Mouse (Mus musculus) urinary bladder, postnatal 10 days (tissue): Measurements from ENCODE around the gene Rasgrp2.

ENCODE experiments used
- DNase-seq: peaks from one replicate; pipeline ENCODE4 v3.0.0; 2022; ENCODE audit warnings: low spot score

The Rasgrp2 gene

GRCm38 (mm10) chr19:6427653-6428434 lies 28.7 kb downstream of the Rasgrp2 start:
- DNase-seq = no peak

- no peak for DNase-seq
Observed at GRCm38 (mm10) chr19:6428501-6429200, 29.5 kb downstream of the Rasgrp2 start.

GRCm38 (mm10) chr19:6443016-6443415 lies 43.9 kb downstream of the Rasgrp2 start:
- no peak for DNase-seq

- no peak for DNase-seq
Observed at GRCm38 (mm10) chr19:6445761-6446423, 46.8 kb downstream of the Rasgrp2 start.

GRCm38 (mm10) chr19:6446736-6447437 lies 47.7 kb downstream of the Rasgrp2 start:
- DNase-seq = no peak

- no peak for DNase-seq
Observed at GRCm38 (mm10) chr19:6448752-6449151, 49.6 kb downstream of the Rasgrp2 start.

GRCm38 (mm10) chr19:6449841-6450240 lies 50.7 kb downstream of the Rasgrp2 start:
- no peak for DNase-seq

GRCm38 (mm10) chr19:6452030-6452494 lies 52.9 kb downstream of the Rasgrp2 start:
- peak; percentile 33 for DNase-seq

- no peak for DNase-seq
Observed at GRCm38 (mm10) chr19:6452672-6453310, 53.7 kb downstream of the Rasgrp2 start.

- no peak for DNase-seq
Observed at GRCm38 (mm10) chr19:6453349-6453748, 54.2 kb downstream of the Rasgrp2 start.

- no peak for DNase-seq
Observed at GRCm38 (mm10) chr19:6454041-6454720, 55.0 kb downstream of the Rasgrp2 start.

GRCm38 (mm10) chr19:6459504-6459903 lies 60.4 kb downstream of the Rasgrp2 start:
- no peak for DNase-seq

- no peak for DNase-seq
Observed at GRCm38 (mm10) chr19:6462841-6463240, 63.7 kb downstream of the Rasgrp2 start.

GRCm38 (mm10) chr19:6464306-6465071 lies 65.3 kb downstream of the Rasgrp2 start:
- no peak for DNase-seq
